Mouse (Mus musculus) T-cell, adult 2 months (primary cell): Measurements from ENCODE around the gene Rapgef4.

ENCODE experiments used
- DNase-seq: peaks from one replicate; pipeline ENCODE4 v3.0.0; 2022; ENCODE audit warnings: low spot score

The Rapgef4 gene

GRCm38 (mm10) chr2:72151792-72152554 lies 170.9 kb downstream of the Rapgef4 start:
- no peak for DNase-seq

GRCm38 (mm10) chr2:72152746-72153145 lies 171.7 kb downstream of the Rapgef4 start:
- no peak for DNase-seq

- no peak for DNase-seq
Observed at GRCm38 (mm10) chr2:72153851-72154250, 172.8 kb downstream of the Rapgef4 start.

- DNase-seq = no peak
Observed at GRCm38 (mm10) chr2:72155102-72155773, 174.2 kb downstream of the Rapgef4 start.

GRCm38 (mm10) chr2:72156484-72156883 lies 175.4 kb downstream of the Rapgef4 start:
- no peak for DNase-seq

GRCm38 (mm10) chr2:72157561-72157960 lies 176.5 kb downstream of the Rapgef4 start:
- DNase-seq = no peak

GRCm38 (mm10) chr2:72158045-72158444 lies 177.0 kb downstream of the Rapgef4 start:
- DNase-seq = no peak

GRCm38 (mm10) chr2:72158691-72159225 lies 177.7 kb downstream of the Rapgef4 start:
- DNase-seq = no peak

GRCm38 (mm10) chr2:72159281-72159680 lies 178.2 kb downstream of the Rapgef4 start:
- no peak for DNase-seq

- DNase-seq = no peak
Observed at GRCm38 (mm10) chr2:72165136-72165854, 184.3 kb downstream of the Rapgef4 start.

- DNase-seq = peak; percentile 31
Observed at GRCm38 (mm10) chr2:72169451-72170100, 188.5 kb downstream of the Rapgef4 start.

GRCm38 (mm10) chr2:72170546-72170945 lies 189.5 kb downstream of the Rapgef4 start:
- peak; percentile 89 for DNase-seq

GRCm38 (mm10) chr2:72171204-72171603 lies 190.2 kb downstream of the Rapgef4 start:
- no peak for DNase-seq

- no peak for DNase-seq
Observed at GRCm38 (mm10) chr2:72173010-72173409, 192.0 kb downstream of the Rapgef4 start.

GRCm38 (mm10) chr2:72173844-72174243 lies 192.8 kb downstream of the Rapgef4 start:
- no peak for DNase-seq

- DNase-seq = no peak
Observed at GRCm38 (mm10) chr2:72175536-72175935, 194.5 kb downstream of the Rapgef4 start.

- DNase-seq = no peak
Observed at GRCm38 (mm10) chr2:72175971-72176370, 194.9 kb downstream of the Rapgef4 start.

- DNase-seq = no peak
Observed at GRCm38 (mm10) chr2:72177214-72178023, 196.4 kb downstream of the Rapgef4 start.

- DNase-seq = no peak
Observed at GRCm38 (mm10) chr2:72178025-72178424, 197.0 kb downstream of the Rapgef4 start.

- DNase-seq = no peak
Observed at GRCm38 (mm10) chr2:72178515-72178914, 197.5 kb downstream of the Rapgef4 start.
